Mouse (Mus musculus) G1E-ER4 (cell line): ENCODE measurements around the gene Oxct1. TPM values are rescaled to one million over a fixed set of nuclear protein-coding genes. Genes with fewer than 3 reads are reported as not detected.

Experiments used
- GATA1 ChIP-seq: IDR thresholded peaks from one replicate; pipeline ENCODE4 v1.8.0; 2012; ENCODE audit warnings: low read length, inconsistent platforms
- polyA plus RNA-seq: library from polyadenylated mRNA; stranded (reverse); fragments of >175 nt; gene quantifications from 2 replicates; pipeline ENCODE4 v1.2.3, GENCODE M21; 2012

Oxct1 gene
- polyA plus RNA-seq, 1 experiment, result 36.8 TPM

DNA sequence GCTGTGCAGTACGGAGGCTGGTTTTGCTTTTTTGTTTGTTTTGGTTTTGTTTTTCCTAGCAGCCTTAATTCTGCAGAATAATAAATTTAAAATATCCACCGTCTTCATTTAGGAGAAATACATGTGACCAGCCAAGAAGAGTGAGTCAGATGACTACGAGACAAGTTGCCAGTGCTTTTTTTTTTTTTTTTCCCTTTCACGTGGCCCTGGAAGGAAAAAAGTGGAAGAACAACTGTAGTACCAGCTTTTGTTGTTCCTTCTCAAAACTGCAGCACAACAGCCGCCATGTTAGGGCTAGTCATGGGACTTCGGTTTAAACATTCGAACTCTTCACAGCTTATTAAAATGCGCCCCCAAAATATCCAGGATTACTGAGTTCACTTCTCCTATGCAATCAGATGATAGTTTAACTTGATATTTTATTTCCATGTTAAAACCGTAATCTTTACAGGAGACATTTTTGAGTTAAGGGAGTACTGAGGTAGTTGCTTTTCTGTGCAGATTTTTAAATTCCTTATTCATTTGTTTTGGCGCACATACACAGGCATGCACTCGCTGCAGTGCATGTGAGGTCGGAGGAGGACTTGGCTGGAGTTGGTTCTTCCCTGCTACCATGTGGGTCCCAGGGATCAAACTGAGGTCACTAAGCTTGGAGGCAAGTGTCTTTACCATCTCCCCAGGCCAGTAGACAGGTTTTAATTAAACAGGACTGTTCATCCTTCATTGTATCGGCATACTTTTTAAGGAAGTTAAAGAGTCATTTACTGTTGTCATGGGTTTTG is 1.3 kb upstream of the Oxct1 start:
- no peak for TF ChIP-seq GATA1

DNA sequence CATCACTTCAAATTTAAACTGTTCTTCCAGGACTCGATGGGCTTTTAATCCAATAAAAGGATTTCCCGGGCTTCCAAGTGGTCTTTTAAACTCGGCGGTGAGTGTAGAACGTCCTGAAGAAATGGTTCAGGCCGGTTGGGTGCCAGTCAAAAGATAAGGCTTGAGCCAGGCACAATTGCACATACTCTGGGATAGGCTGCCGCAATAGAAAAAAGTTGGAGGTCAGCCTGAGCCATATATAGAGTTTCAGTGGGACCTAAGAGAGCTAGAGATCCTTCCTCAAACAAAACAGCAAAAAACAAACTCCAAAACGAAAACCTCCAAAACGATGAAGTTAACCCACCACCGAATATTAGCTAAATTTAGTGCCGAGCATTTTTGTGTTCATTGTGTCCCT is 677 bp upstream of the Oxct1 start:
- no peak for TF ChIP-seq GATA1

DNA sequence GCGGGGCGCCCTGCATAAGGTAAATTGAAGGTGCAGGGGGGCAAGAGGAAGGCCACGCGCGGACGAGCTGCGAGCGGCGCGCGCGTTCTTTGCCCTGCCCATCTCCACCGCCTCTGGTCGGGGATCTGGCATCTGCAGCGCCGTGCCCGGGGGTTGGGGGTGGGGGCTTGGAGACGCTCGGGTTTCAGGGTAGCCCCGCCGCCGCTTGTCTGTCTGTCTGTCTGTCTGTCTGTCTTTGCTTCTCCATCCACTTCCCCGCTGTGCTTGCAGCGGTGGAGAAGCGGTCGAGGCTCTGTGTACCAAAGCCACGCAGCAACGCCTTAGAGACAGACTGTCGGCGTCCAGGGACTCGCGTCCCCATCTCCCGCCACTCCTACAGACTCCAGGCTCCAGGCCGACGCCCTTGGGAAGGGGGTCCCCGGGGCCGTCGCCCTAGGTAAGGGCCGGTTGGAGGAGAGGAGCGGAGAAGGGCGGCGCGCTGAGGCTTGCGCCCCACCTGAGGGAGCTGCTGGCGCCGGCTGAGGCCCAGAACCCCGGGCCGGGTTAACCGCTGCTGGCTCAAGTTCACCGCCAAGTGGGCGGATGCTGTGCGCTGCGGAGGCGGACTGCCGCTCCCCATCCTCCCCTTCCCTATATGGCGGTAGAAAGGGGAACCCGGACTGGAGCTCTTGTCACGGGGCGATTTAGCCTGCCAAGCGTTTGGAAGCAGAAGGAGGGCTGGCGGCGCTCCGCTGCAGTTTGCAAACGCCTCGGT is 825 bp downstream of the Oxct1 start:
- TF ChIP-seq GATA1, result no peak

DNA sequence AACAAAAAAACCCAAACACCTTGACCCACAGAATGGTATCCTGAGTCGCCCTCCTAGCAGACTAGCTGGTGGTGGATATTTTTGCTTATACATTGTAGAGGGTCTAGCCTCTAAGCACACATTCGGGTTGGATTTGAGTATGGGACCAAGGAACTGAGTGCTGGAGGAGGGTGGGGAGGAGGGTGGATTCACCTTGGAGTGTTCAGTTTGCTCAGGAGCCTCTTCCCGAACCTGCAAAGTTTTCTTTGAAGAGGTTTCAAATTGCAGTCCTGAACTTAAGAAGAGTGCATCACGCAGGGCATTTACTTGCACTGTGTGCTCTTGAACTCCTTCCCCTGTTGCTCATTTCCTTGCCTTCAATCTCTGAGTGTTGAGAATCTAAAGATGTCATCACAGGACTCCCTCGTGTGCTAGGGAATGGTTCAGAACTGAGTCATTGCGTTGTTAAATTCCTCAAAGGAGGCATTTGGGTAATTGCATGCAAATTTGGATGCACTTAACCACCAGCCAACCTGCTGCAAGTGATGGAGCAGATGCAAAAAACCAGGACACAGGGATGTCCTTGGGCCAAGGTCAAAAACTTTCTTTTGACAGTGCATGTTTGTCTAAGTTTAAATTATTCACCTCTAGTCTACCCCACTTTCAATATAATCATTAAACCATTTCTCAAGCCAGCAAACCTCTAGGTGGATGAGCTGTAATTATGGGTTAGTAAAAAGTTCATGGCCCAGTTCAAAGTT is 1.7 kb downstream of the Oxct1 start:
- no peak for TF ChIP-seq GATA1

DNA sequence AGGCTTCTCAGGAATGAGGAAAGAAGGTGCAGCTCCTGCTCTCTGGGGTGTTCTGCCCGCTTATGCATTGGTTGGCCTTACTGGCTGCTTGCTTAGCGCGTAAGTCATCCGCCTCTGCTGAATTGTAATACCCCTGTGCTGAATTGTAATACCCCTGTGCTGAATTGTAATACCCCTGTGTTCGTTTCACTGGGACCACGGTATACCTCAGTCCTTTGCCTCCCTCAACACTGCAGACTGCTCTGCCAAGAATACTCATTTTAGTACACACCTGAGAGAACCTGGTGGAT is 2.2 kb downstream of the Oxct1 start:
- TF ChIP-seq GATA1, result no peak

DNA sequence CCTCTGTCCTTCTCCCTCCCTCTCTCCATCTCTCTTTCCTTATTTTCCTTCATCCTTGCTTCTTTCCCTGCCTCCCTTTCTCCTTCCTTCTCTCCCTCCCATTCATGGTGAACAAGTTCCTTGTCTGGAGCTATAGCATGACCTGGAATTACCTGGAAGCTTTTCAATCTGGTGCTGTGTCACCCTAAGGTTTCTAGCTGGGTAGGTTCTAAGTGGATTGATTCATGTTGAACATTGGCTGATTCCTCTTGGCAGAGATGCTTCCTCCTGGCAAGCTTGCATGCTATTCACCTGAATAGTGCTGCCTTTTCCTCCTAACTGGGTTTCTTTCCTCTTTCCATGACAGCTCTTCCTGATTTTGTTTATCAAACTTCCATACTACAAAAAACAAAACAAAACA is 2.8 kb downstream of the Oxct1 start:
- no peak for TF ChIP-seq GATA1

DNA sequence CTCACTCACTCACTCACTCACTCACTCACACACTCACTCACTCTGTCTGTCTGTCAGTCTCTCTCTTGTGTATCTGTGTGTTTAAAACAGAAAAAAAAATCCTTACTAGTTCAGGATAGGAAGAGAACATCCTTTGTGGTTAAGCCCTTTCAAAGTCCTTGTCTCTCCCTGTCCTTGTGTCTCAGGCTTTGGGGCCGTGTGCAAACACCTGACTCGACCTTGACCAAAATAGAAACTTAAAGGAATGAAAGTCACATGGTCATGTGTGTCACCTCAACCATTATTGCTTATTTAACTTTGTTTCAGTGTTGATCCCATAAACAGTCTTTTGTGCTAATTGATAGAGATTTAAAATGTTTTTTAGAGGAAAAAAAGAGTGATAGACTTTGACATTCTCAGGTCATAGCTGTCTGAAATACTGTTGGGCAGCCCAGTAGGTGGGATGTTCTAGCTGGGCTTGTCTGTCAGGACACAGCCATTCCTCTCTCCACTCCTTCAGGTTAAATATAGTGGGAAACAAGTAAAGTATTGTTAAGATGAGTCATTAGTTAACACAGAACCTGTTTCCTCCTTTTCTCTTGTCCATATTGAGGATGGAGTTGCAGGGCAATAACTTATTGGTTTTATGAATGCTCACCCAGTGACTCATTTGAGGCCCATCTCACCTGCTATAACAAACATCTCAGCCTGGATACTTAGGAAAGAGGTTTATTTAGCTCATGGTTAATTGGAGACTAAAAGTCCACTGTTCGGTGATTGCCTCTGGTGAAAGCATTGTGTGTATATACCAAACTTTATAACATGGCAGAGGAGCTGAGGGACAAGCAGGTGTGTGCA is 7.2 kb downstream of the Oxct1 start:
- no peak for TF ChIP-seq GATA1

DNA sequence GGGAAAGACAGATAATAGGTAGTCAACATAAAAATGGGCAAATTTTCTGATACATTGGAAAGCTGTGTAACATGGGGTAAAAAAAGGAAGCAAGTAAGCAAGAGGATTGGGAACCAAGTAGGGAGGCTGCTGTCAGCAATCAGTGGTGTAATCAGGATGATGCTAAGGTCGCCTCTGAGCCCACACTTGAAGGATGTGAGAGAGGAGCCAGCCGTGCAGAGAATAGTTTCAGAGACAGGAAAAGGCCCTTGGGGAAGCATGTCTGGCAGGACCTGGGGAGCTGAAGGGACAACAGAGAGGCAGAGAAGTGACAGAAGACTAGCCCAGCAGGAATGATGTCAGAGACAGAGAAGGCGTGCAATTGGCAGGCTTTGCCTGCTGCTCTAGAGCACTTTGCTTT is 16.2 kb downstream of the Oxct1 start:
- TF ChIP-seq GATA1, result no peak

DNA sequence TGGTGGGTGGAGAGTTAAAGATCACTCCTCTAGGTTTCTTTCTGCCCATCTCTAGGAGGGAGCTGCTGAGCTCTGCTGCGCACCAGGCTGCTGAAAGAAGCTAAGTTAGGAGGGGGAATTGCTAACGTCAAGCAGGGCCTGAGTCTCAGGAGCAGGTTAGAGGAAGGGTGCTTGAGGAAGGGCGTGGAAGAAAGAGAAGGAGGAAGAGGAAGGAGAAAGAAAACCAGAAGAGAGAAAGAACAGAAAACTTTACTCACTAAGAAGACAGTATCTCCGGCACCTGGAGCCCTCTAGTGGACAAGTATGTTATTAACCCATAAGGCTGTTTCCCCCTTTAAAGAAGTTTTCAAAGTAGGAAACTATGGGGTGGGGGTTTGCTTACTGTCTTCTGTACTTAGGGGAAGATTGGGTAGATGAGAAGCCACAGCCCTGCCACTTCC is 16.9 kb downstream of the Oxct1 start:
- no peak for TF ChIP-seq GATA1

DNA sequence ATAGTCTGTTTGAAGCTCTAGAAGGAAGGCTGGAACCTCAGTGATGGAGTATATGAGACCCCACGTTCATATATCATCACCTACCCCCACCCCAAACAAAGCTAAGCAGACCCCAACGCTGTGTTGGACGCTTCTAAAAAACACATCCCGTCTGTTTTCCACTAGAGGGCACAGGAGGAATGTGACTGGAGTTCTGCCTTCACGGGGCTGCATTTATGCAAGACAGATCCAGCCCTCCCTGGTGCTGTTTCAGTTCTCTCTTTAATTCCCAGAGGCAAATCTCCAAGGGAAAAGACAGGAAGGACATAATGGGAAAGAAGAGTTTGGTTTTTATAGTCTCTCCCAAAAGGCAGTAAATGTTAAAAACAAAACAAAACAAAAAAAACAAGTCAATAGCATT is 30.4 kb downstream of the Oxct1 start:
- no peak for TF ChIP-seq GATA1

DNA sequence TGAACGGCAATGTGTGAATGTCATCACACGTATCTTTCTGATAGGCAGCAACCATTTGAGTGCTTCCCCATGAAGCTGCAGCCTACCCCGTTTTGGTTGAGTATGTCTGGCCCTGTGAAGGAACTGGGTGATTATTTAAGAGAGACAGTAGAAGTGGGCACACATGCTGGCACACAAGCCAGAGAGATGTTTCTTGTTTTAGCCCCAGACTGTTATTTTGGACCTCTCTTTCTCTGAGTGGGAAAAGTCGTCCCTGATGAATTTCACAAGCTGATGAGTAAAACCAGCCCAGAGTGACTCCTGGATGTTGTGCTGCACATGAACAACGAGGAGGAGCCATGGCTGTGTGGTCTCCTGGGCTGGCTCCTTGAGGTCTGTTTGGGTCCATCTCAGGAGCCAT is 37.4 kb downstream of the Oxct1 start:
- TF ChIP-seq GATA1, result no peak

DNA sequence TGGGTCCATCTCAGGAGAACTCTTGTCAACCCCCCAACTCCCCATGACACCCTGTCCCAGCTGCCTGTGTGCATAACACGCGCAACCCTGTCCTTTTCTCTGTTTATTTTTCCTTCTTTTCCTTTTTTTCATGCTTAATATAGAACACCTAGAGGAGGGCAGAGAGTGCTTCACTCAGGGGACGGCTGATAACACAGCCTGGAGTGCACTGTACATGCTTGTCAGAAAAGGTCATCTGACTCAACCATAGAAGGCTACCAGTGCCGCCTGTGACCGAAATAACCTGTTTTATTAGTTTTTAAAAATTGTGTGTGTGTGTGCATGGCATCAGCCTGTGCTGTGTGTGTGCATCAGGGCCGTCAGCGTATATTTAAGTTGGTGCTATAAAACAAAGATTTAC is 37.8 kb downstream of the Oxct1 start:
- TF ChIP-seq GATA1, result no peak

DNA sequence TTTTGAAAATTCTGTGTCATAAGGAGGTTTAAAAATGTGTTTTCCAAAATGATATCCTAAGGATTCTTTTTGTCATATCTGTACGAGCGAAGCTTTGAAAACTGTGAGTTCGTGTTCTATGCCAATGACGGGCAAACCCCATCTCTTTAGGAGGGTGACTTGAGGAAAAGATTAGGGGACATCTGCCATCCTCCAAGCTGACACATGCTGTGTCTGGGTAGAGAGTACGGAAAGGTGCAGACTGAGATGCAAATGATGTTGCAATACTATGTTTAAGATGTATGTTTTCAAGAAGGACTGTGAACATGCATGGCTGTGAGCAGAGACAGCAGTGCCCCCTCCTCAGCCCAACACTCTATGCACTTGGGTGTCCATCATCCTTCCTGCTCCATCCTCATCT is 38.5 kb downstream of the Oxct1 start:
- TF ChIP-seq GATA1, result no peak

DNA sequence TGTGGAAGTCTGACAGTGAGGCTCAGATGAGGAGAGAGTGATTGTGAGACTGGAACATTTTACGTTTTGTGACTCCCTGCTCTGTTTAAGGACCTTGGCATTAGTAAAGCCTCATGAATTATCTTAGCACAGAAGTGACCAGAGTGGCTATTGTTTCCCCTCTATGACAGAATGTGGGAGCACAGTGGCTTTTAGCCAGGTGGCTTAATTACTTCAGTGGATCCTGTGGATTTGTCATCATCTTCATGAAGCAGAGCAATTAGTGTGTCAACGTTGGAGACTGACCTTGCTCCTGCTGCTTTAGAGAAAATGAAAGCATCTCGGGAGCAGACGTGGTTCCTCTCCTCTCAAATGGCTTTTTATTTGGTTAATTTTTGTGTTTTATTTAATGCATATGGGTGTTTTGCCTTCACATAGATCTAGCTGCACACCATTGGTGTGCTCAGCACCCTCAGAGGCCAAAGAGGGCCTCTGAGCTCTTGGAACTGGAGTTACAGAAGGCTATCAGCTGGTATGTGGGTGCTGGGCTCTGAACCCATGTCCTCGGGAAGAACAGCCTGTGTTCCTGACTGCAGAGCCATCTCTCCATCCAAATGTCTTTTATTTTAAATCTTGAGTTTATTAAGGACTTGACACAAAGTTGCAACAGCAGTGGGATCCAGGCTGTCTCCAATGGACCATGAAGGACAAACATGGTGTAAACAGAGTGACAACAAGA is 41.2 kb downstream of the Oxct1 start:
- TF ChIP-seq GATA1, result no peak

DNA sequence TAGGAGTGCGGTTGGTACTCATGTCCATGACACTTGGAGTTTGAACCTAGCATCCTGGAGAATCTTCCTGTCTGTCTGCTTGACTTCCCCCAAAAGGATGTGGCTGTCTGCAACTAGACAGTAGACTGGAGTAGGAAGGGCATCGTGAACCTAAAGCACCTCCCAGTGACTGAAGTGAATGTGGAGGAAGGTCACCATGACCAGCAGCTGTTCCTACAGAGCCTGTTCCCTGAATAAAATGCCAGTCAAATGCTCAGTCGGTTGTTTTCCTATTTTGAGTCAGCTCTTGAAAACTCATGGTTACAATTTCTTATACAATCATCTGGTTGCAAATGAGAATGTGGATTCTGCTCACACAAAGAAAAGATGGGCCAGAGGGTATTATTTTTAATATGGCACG is 51.8 kb downstream of the Oxct1 start:
- no peak for TF ChIP-seq GATA1
